Mouse (Mus musculus) right cerebral cortex, postnatal 36 days (tissue): ENCODE measurements around the gene Acvr1b.

ENCODE experiments used
- DNase-seq, 2 experiments: peaks; one replicate each; pipeline ENCODE4 v3.0.0; 2022; ENCODE audit warnings: low spot score in 2 of 2, mixed read lengths in 1 of 2

Gene Acvr1b

GRCm38 (mm10) chr15:101146100-101146965 lies 27.5 kb upstream of the Acvr1b start:
- DNase-seq: no peak

- no peak for DNase-seq
Observed at GRCm38 (mm10) chr15:101147115-101147909, 26.6 kb upstream of the Acvr1b start.

GRCm38 (mm10) chr15:101147910-101148273 lies 26.0 kb upstream of the Acvr1b start:
- DNase-seq: no peak

DNA sequence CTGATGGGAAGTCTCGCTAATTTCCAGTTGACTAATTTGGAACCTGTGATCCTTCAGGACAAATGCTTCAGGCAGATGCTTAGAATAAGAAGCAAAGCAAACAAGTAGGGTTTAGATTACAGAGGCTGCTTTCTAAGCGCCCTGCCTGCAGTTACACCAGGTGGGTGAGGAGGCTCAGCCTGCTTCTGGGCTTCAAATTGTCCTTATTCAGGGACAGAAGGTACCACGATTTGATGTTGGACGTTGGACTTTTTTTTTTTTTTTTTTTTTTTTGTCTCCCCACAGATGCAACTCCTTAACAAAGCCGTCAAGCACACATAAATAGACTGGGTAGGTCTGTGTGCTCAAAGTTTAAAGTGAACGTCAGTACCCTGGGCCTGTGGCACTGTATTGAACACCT lies 25.3 kb upstream of the Acvr1b start:
- no peak for DNase-seq

GRCm38 (mm10) chr15:101151409-101152261 lies 22.2 kb upstream of the Acvr1b start:
- no peak for DNase-seq

DNA sequence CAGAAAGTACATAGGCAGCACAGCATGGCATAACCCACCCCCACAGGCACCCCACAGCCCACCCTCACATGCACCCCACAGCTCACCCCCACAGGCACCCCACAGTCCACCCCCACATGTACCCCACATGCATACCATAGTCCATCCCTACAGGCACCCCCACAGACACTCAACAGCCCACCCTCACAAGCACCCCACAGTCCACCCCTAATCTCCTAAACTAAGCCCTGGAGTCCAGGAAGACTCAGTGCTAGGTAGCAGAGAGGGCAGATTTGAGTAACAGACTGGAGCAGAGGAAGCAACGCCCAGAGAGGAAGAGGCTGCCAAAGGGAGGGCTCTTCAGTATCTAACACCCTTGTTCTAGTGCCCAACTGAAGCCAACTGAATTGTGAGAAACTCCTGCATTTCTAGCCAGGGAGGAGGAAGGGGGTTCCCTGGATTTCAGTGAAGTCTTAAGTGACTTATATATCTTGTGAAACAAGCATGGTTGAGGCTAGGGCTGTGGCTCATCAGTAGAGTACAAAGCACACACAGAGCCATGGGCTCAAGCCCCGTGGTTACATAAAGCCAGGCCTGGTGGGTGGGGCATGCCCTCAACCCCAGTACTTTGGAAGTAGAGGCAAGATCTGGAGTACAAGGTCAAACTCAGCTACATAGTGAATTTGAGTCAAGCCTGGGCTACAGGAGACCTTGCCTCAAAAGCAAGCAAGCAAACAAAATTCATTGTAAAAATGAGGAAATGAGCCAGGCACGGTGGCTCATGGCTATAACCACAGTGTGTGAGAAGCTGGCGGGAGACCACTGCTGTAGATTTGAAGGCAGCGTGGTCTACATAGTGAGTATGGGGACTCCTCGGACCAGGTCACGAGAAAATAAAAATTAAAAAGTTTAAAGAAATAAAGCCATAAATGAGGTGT lies 18.9 kb upstream of the Acvr1b start:
- no peak for DNase-seq

GRCm38 (mm10) chr15:101160128-101160527 lies 13.7 kb upstream of the Acvr1b start:
- no peak for DNase-seq

DNA sequence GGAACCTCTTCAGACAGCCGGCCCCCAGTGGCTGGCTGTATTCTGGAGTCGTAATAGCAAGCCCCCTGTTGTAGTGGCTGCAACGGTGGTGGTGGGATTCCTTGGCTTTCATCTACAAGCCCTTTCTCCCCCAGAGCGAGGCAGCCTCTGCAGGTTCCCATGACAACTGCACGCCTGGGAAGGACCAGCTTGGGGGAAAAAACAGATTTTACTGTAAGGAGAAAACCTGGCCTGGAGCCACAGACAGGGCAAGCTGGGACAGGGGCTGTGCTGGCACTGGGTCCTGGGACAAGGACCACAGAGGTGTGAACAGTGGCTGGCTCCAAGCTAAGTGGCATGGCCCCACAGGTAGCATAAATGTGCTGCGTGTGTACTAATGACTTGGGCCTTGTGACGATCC lies 13.3 kb upstream of the Acvr1b start:
- DNase-seq: no peak

GRCm38 (mm10) chr15:101161534-101161933 lies 12.3 kb upstream of the Acvr1b start:
- DNase-seq: no peak

- DNase-seq: no peak
Observed at GRCm38 (mm10) chr15:101163056-101163458, 10.8 kb upstream of the Acvr1b start.

DNA sequence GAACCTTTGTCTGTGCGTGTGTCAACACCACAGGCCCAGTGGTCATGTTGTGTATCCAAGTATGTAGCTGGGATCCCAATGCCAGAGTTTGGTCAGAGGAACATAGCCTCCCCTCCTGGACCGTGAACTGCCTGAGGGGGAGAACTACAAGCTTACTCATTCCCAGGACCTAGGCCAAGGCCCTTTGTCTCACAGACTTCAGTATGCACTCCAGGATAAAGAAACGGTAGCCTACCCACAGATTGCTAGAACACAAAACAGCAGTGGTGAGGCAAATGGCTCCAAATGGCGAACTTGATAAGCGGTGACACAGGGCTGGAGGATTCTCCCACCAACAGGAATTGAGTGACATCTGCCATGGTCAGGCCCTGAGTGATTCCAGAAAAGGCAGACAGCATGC lies 10.0 kb upstream of the Acvr1b start:
- no peak for DNase-seq

DNA sequence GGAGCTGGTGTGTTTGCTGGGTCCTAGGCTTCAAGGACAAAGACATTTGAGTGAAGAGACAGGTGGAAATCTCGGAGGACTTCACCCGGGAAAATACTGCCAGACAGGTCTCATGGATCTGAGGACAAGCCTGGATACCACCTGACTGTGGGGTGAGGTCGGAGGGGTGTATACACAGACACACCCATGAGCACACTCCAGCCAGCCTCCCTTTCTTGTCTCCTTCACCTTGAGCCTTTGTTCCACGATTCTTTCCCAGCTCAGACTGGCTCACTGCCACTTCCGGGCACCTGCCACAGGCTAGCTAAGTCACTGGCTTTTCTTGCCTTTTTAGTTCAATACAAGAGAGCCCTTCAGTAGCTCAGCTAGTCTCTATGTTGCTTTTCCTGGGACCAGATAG lies 9.6 kb upstream of the Acvr1b start:
- DNase-seq: no peak

DNA sequence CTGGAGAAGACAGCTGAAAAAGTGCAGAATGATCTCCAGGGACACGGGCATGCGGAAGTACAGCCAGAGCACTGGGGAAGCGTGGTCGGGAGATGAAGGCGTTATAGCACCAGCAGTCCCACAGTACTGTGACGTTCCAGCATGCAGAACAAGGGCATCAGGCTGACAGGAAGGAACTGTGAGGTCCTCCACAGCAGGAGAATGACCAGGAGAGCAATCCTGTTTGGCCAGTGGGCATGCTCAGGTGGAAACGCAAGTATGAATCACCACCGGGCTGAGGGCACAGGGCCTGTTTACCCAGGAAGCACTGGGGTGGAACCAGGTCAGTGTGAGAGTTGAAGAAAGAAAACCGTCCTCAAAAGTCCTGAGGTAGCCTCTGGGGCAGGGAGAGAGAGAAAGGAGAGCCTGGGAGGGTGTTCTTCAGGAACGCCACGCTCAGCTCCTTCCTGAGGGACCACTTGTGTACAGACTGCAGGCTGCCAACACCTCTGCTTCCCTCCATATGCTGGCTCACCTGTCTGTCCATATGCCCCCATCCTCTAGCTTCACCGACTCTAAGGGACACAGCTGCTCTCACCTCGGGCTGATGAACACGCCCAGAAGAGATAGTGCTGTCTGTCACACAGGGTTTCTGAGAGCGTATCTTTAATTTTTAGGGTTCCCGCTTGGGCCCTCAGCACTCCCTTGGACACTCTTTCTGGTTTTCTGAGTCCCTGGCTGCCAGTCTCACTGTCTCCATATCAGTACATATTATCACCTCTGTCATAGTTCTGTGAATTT lies 8.0 kb upstream of the Acvr1b start:
- no peak for DNase-seq

DNA sequence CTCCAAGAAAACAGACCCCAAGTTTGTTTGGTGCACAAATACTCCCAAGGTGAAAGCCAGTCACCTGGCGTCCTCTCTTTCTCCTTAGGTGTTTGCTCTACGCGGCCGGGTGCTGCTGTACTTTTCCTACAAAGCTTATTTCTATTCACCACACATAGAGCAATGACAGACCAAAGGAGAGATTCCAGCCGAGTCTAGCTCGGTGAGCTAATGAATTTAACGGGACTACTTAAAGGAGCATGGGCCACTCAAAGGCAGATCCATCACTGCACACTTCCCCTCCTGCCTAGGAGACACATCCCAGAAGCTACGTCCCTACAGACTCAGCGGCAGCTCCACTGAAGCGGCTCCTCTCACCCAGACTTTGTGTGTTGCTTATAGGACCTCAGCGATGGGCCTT lies 6.3 kb upstream of the Acvr1b start:
- no peak for DNase-seq

DNA sequence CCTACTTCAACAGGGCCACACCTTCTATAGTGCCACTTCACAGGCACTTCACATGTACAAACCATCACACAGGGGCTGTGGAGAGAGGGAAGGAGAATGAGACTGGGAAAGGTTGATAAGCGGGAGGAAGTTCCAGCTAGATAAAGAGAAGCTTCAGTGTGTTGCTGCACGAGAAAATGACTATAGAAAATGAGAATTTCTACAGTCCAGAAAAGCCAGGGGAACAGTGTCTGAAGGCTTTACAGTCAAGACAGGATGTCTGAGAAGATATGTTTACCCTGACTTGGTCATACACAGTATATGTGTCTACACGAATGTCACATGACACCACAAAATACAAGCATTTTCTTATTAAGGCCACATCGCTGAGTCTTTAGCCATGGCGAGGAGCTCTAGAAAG lies 4.0 kb upstream of the Acvr1b start:
- no peak for DNase-seq

DNA sequence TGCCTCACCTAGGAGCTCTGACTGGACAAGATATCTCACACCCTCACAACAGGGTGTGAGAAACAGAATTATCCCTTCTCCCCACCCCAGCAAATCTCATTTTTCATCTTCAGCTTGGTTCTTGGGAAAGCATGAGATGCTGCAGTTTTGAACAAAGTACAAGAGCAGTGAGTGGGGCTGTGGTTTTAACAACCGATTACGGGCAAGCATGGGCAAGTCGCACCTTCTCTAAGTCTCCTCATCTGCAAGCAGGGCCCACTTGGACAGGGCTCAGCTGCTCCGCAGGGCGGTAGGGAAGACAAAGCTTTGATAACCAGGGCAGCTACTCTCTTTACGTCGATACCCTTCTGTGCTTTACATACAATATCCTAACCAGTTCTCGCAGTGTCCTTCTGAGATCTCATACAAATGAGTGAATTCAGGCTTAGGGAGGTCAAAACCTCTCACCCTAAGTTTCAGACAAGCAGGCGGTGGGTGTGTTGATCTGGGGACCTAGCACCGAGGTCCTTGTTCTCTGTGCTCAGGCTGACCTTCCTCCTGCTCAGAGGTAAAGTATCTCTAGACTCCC lies 3.4 kb upstream of the Acvr1b start:
- DNase-seq: no peak

- no peak for DNase-seq
Observed at GRCm38 (mm10) chr15:101171272-101171671, 2.6 kb upstream of the Acvr1b start.

DNA sequence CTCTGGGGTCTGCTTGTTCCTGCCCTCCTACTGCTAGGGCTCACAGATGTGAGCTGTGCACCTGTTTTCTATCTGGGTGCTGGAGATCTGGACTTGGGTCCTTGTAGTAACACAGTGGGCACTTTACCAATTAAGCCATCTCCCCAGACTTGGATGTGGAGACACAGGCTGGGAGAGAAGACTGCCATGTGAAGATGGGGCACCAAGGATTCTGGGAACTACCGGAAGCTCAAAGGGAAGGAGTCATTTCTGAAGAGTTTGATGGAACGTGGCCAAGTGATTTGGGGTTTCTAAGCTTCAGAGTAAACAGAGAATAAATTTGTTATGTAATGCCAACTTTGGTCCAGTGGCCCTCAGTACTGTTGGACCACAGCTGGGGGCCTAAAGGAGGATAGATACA lies 1.9 kb upstream of the Acvr1b start:
- DNase-seq: no peak

GRCm38 (mm10) chr15:101174294-101175130 lies 645 bp downstream of the Acvr1b start:
- DNase-seq: no peak
